Mouse (Mus musculus): Measurements from ENCODE around the gene Clic1. TPM values are rescaled to one million over a fixed set of nuclear protein-coding genes. Genes with fewer than 3 reads are reported as not detected.

The Clic1 gene
- total and polyA plus RNA-seq, 3 experiments, result 114 to 198 (median 160) TPM

- TF ChIP-seq ZMIZ1 (IDR thresholded peaks at IDR 0.05; ENCODE audit: low read depth, low read length), result no peak
- TF ChIP-seq NELFE (IDR thresholded peaks at IDR 0.05; ENCODE audit: low read depth, low read length), result no peak
- TF ChIP-seq EP300 (IDR thresholded peaks at IDR 0.05; ENCODE audit: low read length), result no peak
- no peak for TF ChIP-seq JUN (IDR thresholded peaks at IDR 0.05; ENCODE audit: insufficient read depth, low read depth, low read length)
- no peak for TF ChIP-seq BHLHE40 (IDR thresholded peaks at IDR 0.05; ENCODE audit: low read depth, low read length)
- no peak for TF ChIP-seq RAD21 (IDR thresholded peaks at IDR 0.05; ENCODE audit: low read depth, low read length)
- no peak for TF ChIP-seq POLR2AphosphoS2 (IDR thresholded peaks at IDR 0.05; ENCODE audit: low read depth, low read length)
- TF ChIP-seq CTCF (conservative IDR thresholded peaks at IDR 0.05 in 1 of 2, IDR thresholded peaks at IDR 0.05 in 1 of 2; ENCODE audit: low read depth in 2 of 2, low read length in 2 of 2), result no peak
- no peak for TF ChIP-seq MAX (IDR thresholded peaks at IDR 0.05; ENCODE audit: low read length)
- TF ChIP-seq UBTF (IDR thresholded peaks at IDR 0.05; ENCODE audit: low read depth, low read length), result no peak
- TF ChIP-seq E2F4 (IDR thresholded peaks at IDR 0.05; ENCODE audit: insufficient replicate concordance, low read depth, low read length), result no peak
- TF ChIP-seq KAT2A (IDR thresholded peaks at IDR 0.05; ENCODE audit: insufficient replicate concordance, low read length), result no peak
- TF ChIP-seq SMC3 (IDR thresholded peaks at IDR 0.05; ENCODE audit: low read depth, low read length), result no peak
- no peak for TF ChIP-seq USF1 (IDR thresholded peaks at IDR 0.05; ENCODE audit: low read depth, low read length)
- peaks cover 3% of the 10 kb centered on the region for H3K27me3 ChIP-seq (replicated peaks)
- DNase-seq (ENCODE audit: extremely low read depth), result peak; percentile 14
- dilution Hi-C loops (cut with MboI; ENCODE audit: extremely low pct_ligation_motif_present, extremely low pct_unique_long_range_greater_than_20kb, low sequenced_read_pairs) (no loop called here), in situ Hi-C loops (cut with MboI; ENCODE audit: low pct_ligation_motif_present, low pct_unique_long_range_greater_than_20kb, low sequenced_read_pairs) (no loop called here)
- H3K79me2 ChIP-seq (replicated peaks; ENCODE audit: control insufficient read depth, extremely low read depth, insufficient read depth, poor library complexity, severe bottlenecking), result no peaks in the 10 kb centered on the region
- no peak overlapping the region for H3K9ac ChIP-seq (ENCODE audit: insufficient read depth, low read depth)
- H3K36me3 ChIP-seq (replicated peaks in 1 of 2; ENCODE audit: control insufficient read depth in 1 of 2, insufficient read depth in 1 of 2, low read length in 1 of 2), result no peaks in the 10 kb centered on the region
- no peak overlapping the region for H3K4me3 ChIP-seq (replicated peaks in 1 of 3; ENCODE audit: low read depth in 2 of 3, low read length in 2 of 3, poor library complexity in 1 of 3)
- no peak overlapping the region for H3K27ac ChIP-seq (ENCODE audit: insufficient read depth, low read depth)
- no peak overlapping the region for H3K4me2 ChIP-seq (ENCODE audit: insufficient read depth, low read depth, poor library complexity, severe bottlenecking)
- no peaks in the 10 kb centered on the region for H3K9me3 ChIP-seq (replicated peaks; ENCODE audit: low read length)
- peaks cover 17 to 22% of the 10 kb centered on the region in 2 experiments for H3K4me1 ChIP-seq (ENCODE audit: control insufficient read depth in 1 of 2, insufficient read depth in 2 of 2)
These were observed 30.9 kb downstream of the Clic1 start for GRCm38 (mm10) chr17:35080710-35081109.

- H3K36me3 ChIP-seq (replicated peaks in 1 of 2; ENCODE audit: control insufficient read depth in 1 of 2, insufficient read depth in 1 of 2, low read length in 1 of 2), result no peaks in the 10 kb centered on the region
- peaks cover 17% of the 10 kb centered on the region for H3K27me3 ChIP-seq (replicated peaks)
- peaks cover 13 to 22% of the 10 kb centered on the region in 2 experiments for H3K4me1 ChIP-seq (ENCODE audit: control insufficient read depth in 1 of 2, insufficient read depth in 2 of 2)
- no peak overlapping the region for H3K4me3 ChIP-seq (replicated peaks in 1 of 3; ENCODE audit: low read depth in 2 of 3, low read length in 2 of 3, poor library complexity in 1 of 3)
- in situ Hi-C loops (cut with MboI; ENCODE audit: low pct_ligation_motif_present, low pct_unique_long_range_greater_than_20kb, low sequenced_read_pairs) (no loop called here), dilution Hi-C loops (cut with MboI; ENCODE audit: extremely low pct_ligation_motif_present, extremely low pct_unique_long_range_greater_than_20kb, low sequenced_read_pairs) (no loop called here)
- no peaks in the 10 kb centered on the region for H3K79me2 ChIP-seq (replicated peaks; ENCODE audit: control insufficient read depth, extremely low read depth, insufficient read depth, poor library complexity, severe bottlenecking)
- no peak for DNase-seq (ENCODE audit: extremely low read depth)
- H3K27ac ChIP-seq (ENCODE audit: insufficient read depth, low read depth), result no peak overlapping the region
- H3K4me2 ChIP-seq (ENCODE audit: insufficient read depth, low read depth, poor library complexity, severe bottlenecking), result no peak overlapping the region
- no peak overlapping the region for H3K9ac ChIP-seq (ENCODE audit: insufficient read depth, low read depth)
- no peaks in the 10 kb centered on the region for H3K9me3 ChIP-seq (replicated peaks; ENCODE audit: low read length)
- TF ChIP-seq USF2 (conservative IDR thresholded peaks at IDR 0.05; ENCODE audit: low read depth, low read length), result no peak
- TF ChIP-seq ZMIZ1 (IDR thresholded peaks at IDR 0.05; ENCODE audit: low read depth, low read length), result no peak
- TF ChIP-seq BHLHE40 (IDR thresholded peaks at IDR 0.05; ENCODE audit: low read depth, low read length), result no peak
- no peak for TF ChIP-seq UBTF (IDR thresholded peaks at IDR 0.05; ENCODE audit: low read depth, low read length)
- TF ChIP-seq SIN3A (IDR thresholded peaks at IDR 0.05; ENCODE audit: low read length), result no peak
- TF ChIP-seq ZNF384 (IDR thresholded peaks at IDR 0.05; ENCODE audit: low read depth, low read length), result no peak
- no peak for TF ChIP-seq GABPA (IDR thresholded peaks at IDR 0.05; ENCODE audit: insufficient replicate concordance, low read depth, low read length)
These were observed 33.2 kb downstream of the Clic1 start for GRCm38 (mm10) chr17:35082841-35083576.
